ENCODE assay signal across 8 mouse cellular contexts in genomic region chr11:106020051-106020763, GRCm38 (mm10). TPM values are rescaled to one million over a fixed set of nuclear protein-coding genes. Genes with fewer than 3 reads are reported as not detected.
DNase-seq lines count a peak whose midpoint lies in the region; ATAC-seq and TF ChIP-seq lines count a peak whose summit lies in the region.

No protein-coding gene starts in this region.

- intact Hi-C loops in heart, postnatal 36 days (cut with DNase I): no loop called here

- H3K4me1 ChIP-seq in liver, embryonic 11.5 days (replicated peaks; ENCODE audit: control insufficient read depth, insufficient read depth, low read length): peaks cover 7% of the 10 kb centered on the region
- H3K4me1 ChIP-seq in liver, postnatal 0 days (ENCODE audit: insufficient read depth): 0 out of 2 replicates have a peak, but pooled peaks cover 3% of the 10 kb centered on the region
- H3K4me1 ChIP-seq in hindbrain, embryonic 16.5 days (ENCODE audit: control insufficient read depth, insufficient read depth, low read depth, low read length): peaks cover 10% of the 10 kb centered on the region
- H3K4me1 ChIP-seq in limb, embryonic 15.5 days: peaks cover 9% of the 10 kb centered on the region

- no peaks in the 10 kb centered on the region for H3K9me3 ChIP-seq in liver, embryonic 11.5 days (ENCODE audit: control insufficient read depth, low read length)
- no peaks in the 10 kb centered on the region for H3K9me3 ChIP-seq in liver, postnatal 0 days (ENCODE audit: low read length)
- no peaks in the 10 kb centered on the region for H3K9me3 ChIP-seq in hindbrain, embryonic 16.5 days (ENCODE audit: control insufficient read depth, low read length)
- no peaks in the 10 kb centered on the region for H3K9me3 ChIP-seq in limb, embryonic 15.5 days

- peak overlapping the region; percentile 55 for H3K4me2 ChIP-seq in liver, embryonic 11.5 days
- H3K4me2 ChIP-seq in liver, postnatal 0 days (ENCODE audit: low read depth, low read length): no peak overlapping the region
- peak overlapping the region; percentile 76 for H3K4me2 ChIP-seq in hindbrain, embryonic 16.5 days (ENCODE audit: low read length)
- peak overlapping the region; percentile 39 for H3K4me2 ChIP-seq in limb, embryonic 15.5 days

- WGBS in liver, embryonic 11.5 days: 3% methylated on average over 50 of the region's 50 CpGs
- WGBS in liver, postnatal 0 days (ENCODE audit: insufficient replicate concordance): 3% methylated on average over 50 of the region's 50 CpGs
- WGBS in hindbrain, embryonic 16.5 days: 1% methylated on average over 50 of the region's 50 CpGs
- under 1% methylated on average over 50 of the region's 50 CpGs for WGBS in limb, embryonic 15.5 days

- no peaks in the 10 kb centered on the region for H3K36me3 ChIP-seq in liver, embryonic 11.5 days (ENCODE audit: control insufficient read depth, insufficient read depth, low read length)
- H3K36me3 ChIP-seq in liver, postnatal 0 days (replicated peaks; ENCODE audit: insufficient read depth, low read length): no peaks in the 10 kb centered on the region
- no peaks in the 10 kb centered on the region for H3K36me3 ChIP-seq in hindbrain, embryonic 16.5 days (ENCODE audit: control insufficient read depth, insufficient read depth, low read length)
- H3K36me3 ChIP-seq in limb, embryonic 15.5 days: no peaks in the 10 kb centered on the region

- no peak for ATAC-seq in liver, embryonic 11.5 days (replicated peaks; ENCODE audit: low FRiP score)
- no peak for ATAC-seq in liver, postnatal 0 days
- peak; percentile 86 for ATAC-seq in hindbrain, embryonic 16.5 days
- ATAC-seq in limb, embryonic 15.5 days (ENCODE audit: insufficient number of reproducible peaks, low FRiP score, low TSS enrichment, low read depth): peak; percentile 36; the same call in 1 of the 2 replicates

- no peak overlapping the region for H3K27ac ChIP-seq in liver, embryonic 11.5 days (ENCODE audit: low read depth, low read length)
- H3K27ac ChIP-seq in liver, postnatal 0 days (ENCODE audit: low read depth): no peak overlapping the region
- H3K27ac ChIP-seq in hindbrain, embryonic 16.5 days (ENCODE audit: low read depth, low read length): peak overlapping the region; percentile 57
- H3K27ac ChIP-seq in limb, embryonic 15.5 days: no peak overlapping the region

- DNase-seq in liver, embryonic 11.5 days (ENCODE audit: low spot score): no peak
- no peak for DNase-seq in liver, postnatal 0 days
- peak; percentile 52 for DNase-seq in embryo, embryonic 10 days (ENCODE audit: low spot score)
- peak; percentile 38 to 49 for DNase-seq in right cerebral cortex, postnatal 36 days (ENCODE audit: low spot score in 2 of 2)
- no peak for DNase-seq in urinary bladder, adult 18-20 months (ENCODE audit: low spot score in 2 of 2)
- no peak for DNase-seq in heart, postnatal 36 days

- peak overlapping the region; percentile 32; the same call in 1 of the 2 replicates for H3K4me3 ChIP-seq in liver, embryonic 11.5 days (ENCODE audit: low read depth, low read length)
- H3K4me3 ChIP-seq in liver, postnatal 0 days (ENCODE audit: low read depth, low read length): no peak overlapping the region
- peak overlapping the region; percentile 54 for H3K4me3 ChIP-seq in hindbrain, embryonic 16.5 days (ENCODE audit: low read length)
- H3K4me3 ChIP-seq in limb, embryonic 15.5 days: peak overlapping the region; percentile 20

- peaks cover 67% of the 10 kb centered on the region for H3K27me3 ChIP-seq in liver, embryonic 11.5 days (replicated peaks; ENCODE audit: control insufficient read depth, insufficient read depth, low read length)
- H3K27me3 ChIP-seq in liver, postnatal 0 days (ENCODE audit: insufficient read depth, low read length): peaks cover 86% of the 10 kb centered on the region
- no peaks in the 10 kb centered on the region for H3K27me3 ChIP-seq in hindbrain, embryonic 16.5 days (replicated peaks; ENCODE audit: control insufficient read depth, insufficient read depth, low read length)
- peaks cover 28% of the 10 kb centered on the region for H3K27me3 ChIP-seq in limb, embryonic 15.5 days

- no peak overlapping the region for H3K9ac ChIP-seq in liver, embryonic 11.5 days (ENCODE audit: low read depth, low read length)
- no peak overlapping the region for H3K9ac ChIP-seq in liver, postnatal 0 days (replicated peaks)
- peak overlapping the region; percentile 68 for H3K9ac ChIP-seq in hindbrain, embryonic 16.5 days (ENCODE audit: low read depth, low read length)
- H3K9ac ChIP-seq in limb, embryonic 15.5 days: no peak overlapping the region

- TF ChIP-seq CTCF in liver, postnatal 0 days (IDR thresholded peaks at IDR 0.05; ENCODE audit: low read depth): no peak

- no peak for TF ChIP-seq EP300 in liver, postnatal 0 days (IDR thresholded peaks at IDR 0.05; ENCODE audit: low read depth)

RNA-seq across cellular contexts. Expression of gene Kcnh6, which starts 12.3 kb away (rescaled TPM):
- polyA plus RNA-seq in liver, embryonic 11.5 days (2014; fragmentation: Nextera tagmentation; extraction: Ambion mirVana): 0.12 and 0.26 TPM in 2 replicates
- 0.02 TPM in 1 of 2 replicates, not detected in the other for polyA plus RNA-seq in liver, postnatal 0 days (2015; fragmentation: Nextera tagmentation; extraction: Ambion mirVana)
- 2.7 and 3.1 TPM in 2 replicates for polyA plus RNA-seq in hindbrain, embryonic 16.5 days (2015; fragmentation: Nextera tagmentation; extraction: Ambion mirVana)
- 0.24 and 0.26 TPM in 2 replicates for polyA plus RNA-seq in limb, embryonic 15.5 days (2015; fragmentation: Nextera tagmentation; extraction: Ambion mirVana)
- total RNA-seq in heart, postnatal 36 days (2021): under 1 TPM in 1 of 2 experiments, not detected in 1; 0.16 TPM

RNA-seq across cellular contexts. Expression of gene Dcaf7, which starts 16.5 kb away (rescaled TPM):
- polyA plus RNA-seq in liver, embryonic 11.5 days (2014; fragmentation: Nextera tagmentation; extraction: Ambion mirVana): 53.9 and 61.2 TPM in 2 replicates
- polyA plus RNA-seq in liver, postnatal 0 days (2015; fragmentation: Nextera tagmentation; extraction: Ambion mirVana): 18.6 and 20.6 TPM in 2 replicates
- polyA plus RNA-seq in hindbrain, embryonic 16.5 days (2015; fragmentation: Nextera tagmentation; extraction: Ambion mirVana): 152 and 179 TPM in 2 replicates
- polyA plus RNA-seq in limb, embryonic 15.5 days (2015; fragmentation: Nextera tagmentation; extraction: Ambion mirVana): 57.7 and 61.5 TPM in 2 replicates
- 10 to 100 TPM; 40.2 to 42.5 TPM for total RNA-seq in heart, postnatal 36 days (2021)

RNA-seq across cellular contexts. Expression of gene Ace3, which starts 25.7 kb away (rescaled TPM):
- not detected in 2 replicates for polyA plus RNA-seq in liver, embryonic 11.5 days (2014; fragmentation: Nextera tagmentation; extraction: Ambion mirVana)
- polyA plus RNA-seq in liver, postnatal 0 days (2015; fragmentation: Nextera tagmentation; extraction: Ambion mirVana): not detected in 2 replicates
- 0.06 TPM in 1 of 2 replicates, not detected in the other for polyA plus RNA-seq in hindbrain, embryonic 16.5 days (2015; fragmentation: Nextera tagmentation; extraction: Ambion mirVana)
- not detected in 2 replicates for polyA plus RNA-seq in limb, embryonic 15.5 days (2015; fragmentation: Nextera tagmentation; extraction: Ambion mirVana)
- total RNA-seq in heart, postnatal 36 days (2021): not detected

RNA-seq across cellular contexts. Expression of gene Taco1, which starts 45.7 kb away (rescaled TPM):
- 12.8 and 13.8 TPM in 2 replicates for polyA plus RNA-seq in liver, embryonic 11.5 days (2014; fragmentation: Nextera tagmentation; extraction: Ambion mirVana)
- 5.5 and 5.6 TPM in 2 replicates for polyA plus RNA-seq in liver, postnatal 0 days (2015; fragmentation: Nextera tagmentation; extraction: Ambion mirVana)
- 7.4 and 7.8 TPM in 2 replicates for polyA plus RNA-seq in hindbrain, embryonic 16.5 days (2015; fragmentation: Nextera tagmentation; extraction: Ambion mirVana)
- polyA plus RNA-seq in limb, embryonic 15.5 days (2015; fragmentation: Nextera tagmentation; extraction: Ambion mirVana): 8.3 and 10.1 TPM in 2 replicates
- total RNA-seq in heart, postnatal 36 days (2021): 10 to 100 TPM; 63.3 to 67.3 TPM

RNA-seq across cellular contexts. Expression of gene Ace, which starts 52.5 kb away (rescaled TPM):
- polyA plus RNA-seq in liver, embryonic 11.5 days (2014; fragmentation: Nextera tagmentation; extraction: Ambion mirVana): 0.26 and 0.39 TPM in 2 replicates
- polyA plus RNA-seq in liver, postnatal 0 days (2015; fragmentation: Nextera tagmentation; extraction: Ambion mirVana): 0.07 and 0.09 TPM in 2 replicates
- polyA plus RNA-seq in hindbrain, embryonic 16.5 days (2015; fragmentation: Nextera tagmentation; extraction: Ambion mirVana): 8.6 and 9.9 TPM in 2 replicates
- 1.0 and 1.8 TPM in 2 replicates for polyA plus RNA-seq in limb, embryonic 15.5 days (2015; fragmentation: Nextera tagmentation; extraction: Ambion mirVana)
- total RNA-seq in heart, postnatal 36 days (2021): 10 to 100 TPM; 21.9 to 38.1 TPM

Comparison
In these comparisons a context has a peak if more than half of its experiments do, and no peak if none do; other contexts are left out.
1. ATAC-seq: peak in hindbrain, embryonic 16.5 days (single experiment) and limb, embryonic 15.5 days (single experiment); none in liver, embryonic 11.5 days (single experiment) and liver, postnatal 0 days (single experiment).
2. DNase-seq: peak in embryo, embryonic 10 days (single experiment) and right cerebral cortex, postnatal 36 days (2 of 2); none in liver, embryonic 11.5 days (single experiment), liver, postnatal 0 days (single experiment), urinary bladder, adult 18-20 months (0 of 2) and heart, postnatal 36 days (0 of 2).